Mouse (Mus musculus) urinary bladder, postnatal 25 days (tissue): Measurements from ENCODE around the gene Mrpl16.

Source experiments
- DNase-seq: peaks from one replicate; pipeline ENCODE4 v3.0.0; 2022; ENCODE audit warnings: low spot score

Gene Mrpl16

DNA sequence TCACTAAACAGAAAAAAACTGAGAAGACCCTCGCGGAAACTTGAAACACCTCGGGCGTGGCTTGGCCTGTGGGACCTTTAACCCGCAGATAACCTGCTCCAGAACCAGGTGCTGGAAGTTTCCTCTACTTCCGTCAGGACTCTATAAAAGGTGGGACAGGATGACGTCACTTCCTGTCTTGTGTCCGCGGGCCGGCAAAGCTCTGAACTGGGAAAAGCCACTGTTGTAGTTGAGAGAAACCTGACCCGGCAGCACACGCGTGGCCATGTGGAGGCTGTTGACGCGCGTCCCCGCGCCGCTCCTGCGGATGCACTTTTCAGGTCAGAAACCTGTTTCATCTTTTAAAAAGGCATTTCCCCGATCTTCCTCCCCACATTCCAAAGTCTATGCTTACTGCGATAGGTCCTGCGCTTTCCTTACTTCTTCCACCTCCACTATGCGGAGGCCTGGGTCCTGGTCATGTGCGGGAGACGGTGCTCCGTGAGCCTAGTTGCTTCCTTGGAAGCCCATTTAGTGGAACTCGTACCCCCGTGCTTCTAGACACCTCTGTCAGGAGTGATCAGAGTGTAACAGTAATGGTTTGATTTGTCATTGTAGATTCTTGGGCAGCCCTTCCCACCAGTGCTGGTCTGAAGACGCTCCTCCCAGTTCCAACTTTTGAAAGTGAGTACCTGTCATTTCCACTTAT is at the start of gene Mrpl16:
Gene Mrpl16, plus strand, starts transcription at position 187 of the 688 bp plus-strand sequence.
- peak; percentile 80 for DNase-seq

DNA sequence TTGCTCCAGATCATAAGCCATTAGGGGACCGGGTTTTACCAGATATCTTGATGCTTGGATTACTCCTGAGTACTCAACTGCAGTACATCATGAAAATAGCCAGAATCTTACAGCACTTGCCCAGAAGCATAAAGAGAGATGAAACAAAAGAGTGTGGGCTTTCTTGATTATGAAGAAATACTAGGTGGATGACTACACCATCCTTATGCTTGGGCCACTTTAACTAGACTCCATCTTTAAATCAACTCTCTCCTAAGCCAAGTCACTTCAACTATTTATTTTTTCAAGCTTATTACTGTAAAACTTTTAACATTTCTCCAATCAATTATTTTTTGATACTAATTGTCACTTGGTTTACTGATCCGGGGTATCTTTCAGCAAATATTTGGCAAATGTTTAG is 46.3 kb upstream of the Mrpl16 start:
- no peak for DNase-seq

DNA sequence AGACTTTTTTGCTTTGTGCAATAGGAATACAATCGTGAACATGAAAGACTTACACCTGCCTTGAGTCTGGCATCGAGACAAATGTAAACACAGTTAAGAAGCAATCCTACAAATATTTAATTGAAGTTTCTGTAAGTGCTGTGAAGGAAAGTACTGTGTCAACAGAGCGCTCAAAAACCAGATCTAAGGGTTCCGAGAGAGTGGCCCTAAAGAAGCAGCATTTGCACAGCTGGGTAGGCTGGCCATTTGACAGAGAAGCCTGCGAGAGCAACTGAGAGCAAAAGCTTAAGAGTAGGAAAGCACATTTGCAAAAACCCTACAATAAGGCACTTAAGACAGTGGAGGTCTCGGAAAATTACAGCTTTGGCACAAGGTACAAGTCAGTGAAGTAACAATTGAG is 45.9 kb upstream of the Mrpl16 start:
- DNase-seq = no peak

DNA sequence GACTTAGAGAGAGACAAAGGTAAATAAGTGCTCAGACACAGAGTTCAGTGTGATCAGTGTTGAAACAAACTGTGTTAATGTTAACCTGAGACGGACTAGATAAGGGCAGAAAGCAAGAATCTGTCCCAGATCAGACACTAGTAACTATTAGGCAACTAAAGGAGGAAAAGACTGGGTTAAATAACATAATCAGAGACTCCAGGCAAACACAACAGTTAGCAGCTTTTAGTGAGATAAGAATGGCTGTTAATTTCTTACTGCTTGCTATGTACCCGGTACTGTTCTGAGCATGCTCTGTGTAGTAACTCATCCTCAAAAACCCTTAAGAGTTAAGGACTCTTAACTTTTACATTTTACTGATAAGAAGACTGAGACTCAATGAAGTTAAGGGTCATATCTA is 44.3 kb upstream of the Mrpl16 start:
- no peak for DNase-seq

DNA sequence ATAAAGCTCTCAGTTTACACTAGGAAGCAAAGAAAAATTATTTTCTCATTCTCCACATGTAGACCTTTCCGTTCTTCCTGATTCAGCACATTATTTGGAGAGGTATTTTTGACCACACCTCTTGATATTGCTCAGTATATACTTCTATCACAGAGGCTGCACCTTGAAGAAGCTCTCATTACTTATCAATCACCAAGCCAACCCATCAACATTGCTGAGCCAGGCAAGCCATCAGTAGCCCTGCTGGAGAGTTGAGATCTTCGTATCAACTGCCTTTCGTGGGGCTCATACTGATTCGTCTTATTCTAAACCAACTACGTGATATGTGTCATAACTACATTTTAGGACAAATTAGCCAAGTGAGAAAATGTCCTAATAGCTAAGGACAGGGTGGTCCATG is 42.9 kb upstream of the Mrpl16 start:
- no peak for DNase-seq

DNA sequence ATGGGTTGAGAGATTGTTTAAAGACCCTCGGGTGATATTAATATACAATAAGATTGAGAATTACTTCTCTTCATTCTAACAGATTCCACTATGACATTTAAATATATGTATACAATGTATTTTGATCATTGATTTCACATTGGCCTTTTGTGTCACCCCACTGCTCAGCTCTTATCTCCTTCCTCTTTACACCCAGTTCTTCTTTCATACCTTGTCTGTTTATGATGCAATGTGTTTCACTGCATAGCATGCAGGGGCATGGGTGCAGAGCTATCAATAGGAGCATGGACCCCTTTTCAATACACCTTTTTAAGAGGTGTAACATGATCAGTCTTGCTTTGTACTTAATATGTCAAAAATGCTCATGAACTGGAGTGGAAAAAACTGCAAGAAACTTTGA is 39.9 kb upstream of the Mrpl16 start:
- no peak for DNase-seq

DNA sequence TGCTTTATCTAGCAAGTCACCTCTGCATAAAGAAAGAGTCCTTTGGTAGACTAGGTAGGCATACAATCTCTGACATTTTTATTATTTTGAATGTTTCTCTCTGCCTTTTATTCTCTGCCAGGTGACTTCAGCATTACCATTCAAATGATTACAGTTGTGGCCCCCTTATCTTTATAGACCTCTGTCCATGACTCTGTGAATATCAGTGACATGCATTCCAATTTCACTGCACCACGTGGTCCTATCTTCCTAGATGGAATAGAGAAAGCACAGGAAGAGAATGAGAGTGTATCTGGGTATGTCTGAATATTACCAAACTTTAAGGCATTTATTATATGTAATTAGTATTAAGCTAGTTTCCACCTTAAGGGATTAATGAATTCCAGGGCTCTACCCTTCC is 33.7 kb upstream of the Mrpl16 start:
- DNase-seq = no peak

DNA sequence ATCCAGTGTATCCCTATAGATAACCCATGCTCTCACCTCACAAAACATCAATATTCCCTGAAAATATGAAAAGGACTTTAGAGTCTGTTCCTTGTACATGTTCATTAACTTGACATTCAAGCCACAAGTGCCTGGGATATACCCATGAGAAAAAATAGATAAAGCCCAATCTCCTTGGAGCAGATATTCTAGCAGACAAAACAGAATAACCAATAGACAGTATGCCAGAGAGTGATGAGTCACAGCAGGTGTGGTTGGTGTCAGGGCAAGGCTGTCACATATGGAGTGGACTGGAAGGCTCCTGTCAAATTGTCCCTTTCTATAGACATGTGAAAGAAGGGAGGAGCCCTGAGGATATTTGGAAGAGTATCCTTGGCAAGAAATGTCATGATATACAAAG is 24.5 kb upstream of the Mrpl16 start:
- no peak for DNase-seq

DNA sequence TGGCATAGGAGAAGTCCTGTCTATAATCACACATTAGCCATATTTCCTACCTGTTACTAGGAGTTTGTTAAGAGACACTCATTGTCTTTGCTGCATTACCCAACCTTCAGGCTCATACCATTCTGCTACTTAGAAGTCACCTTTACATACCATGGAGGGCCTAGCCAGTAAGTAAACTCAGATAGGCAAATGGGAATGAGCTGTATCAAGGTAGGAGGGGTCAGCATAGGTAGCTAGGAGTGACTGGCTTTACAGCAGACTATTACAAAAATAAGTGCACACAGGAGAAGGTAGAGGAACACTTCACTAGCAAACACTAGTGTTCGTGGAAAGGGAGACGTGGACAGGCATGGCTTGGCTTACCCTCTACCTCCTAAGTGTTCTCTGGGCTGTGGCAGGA is 22.9 kb upstream of the Mrpl16 start, which contains the start of gene Gif:
Gene Gif, plus strand, starts transcription at position 257 of the 400 bp plus-strand sequence.
- DNase-seq = no peak

DNA sequence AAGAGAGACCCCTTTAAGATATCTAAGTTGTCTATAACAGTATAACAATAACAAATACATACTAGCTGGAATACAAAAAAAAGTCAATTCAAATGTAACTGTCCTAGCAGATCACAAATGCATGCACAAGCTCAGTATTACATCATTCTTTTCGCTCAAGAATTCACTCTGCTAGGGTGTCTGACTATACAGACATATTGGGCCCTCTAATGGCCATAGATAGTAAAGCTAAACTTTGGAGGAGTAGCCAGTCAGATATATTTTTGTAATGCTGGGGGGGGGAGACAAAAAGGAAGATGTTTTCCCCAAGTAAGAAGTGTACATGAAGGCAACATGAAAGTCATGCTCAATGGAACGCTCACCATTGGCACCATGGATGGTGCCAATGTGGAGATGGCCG is 5.1 kb upstream of the Mrpl16 start:
- no peak for DNase-seq

DNA sequence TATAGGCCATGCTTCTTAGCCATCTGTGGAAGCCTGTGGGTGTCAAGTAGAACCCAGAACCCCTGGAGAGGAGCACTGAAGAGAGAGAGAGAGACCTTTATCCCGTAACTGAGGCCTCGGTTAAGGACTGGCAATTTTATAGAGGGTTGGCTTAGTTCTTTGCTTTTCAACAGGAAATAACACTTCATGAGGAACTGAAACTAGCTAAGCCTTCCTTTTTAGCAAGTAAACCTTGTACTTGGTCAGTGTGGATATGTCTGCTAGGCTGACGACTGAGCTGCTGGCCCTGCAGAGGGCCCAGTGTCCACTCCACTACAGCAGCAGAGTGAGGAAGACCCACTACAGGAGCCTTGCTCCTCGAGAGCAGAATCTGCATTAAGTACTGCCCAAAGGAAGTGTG is 3.8 kb upstream of the Mrpl16 start:
- no peak for DNase-seq

DNA sequence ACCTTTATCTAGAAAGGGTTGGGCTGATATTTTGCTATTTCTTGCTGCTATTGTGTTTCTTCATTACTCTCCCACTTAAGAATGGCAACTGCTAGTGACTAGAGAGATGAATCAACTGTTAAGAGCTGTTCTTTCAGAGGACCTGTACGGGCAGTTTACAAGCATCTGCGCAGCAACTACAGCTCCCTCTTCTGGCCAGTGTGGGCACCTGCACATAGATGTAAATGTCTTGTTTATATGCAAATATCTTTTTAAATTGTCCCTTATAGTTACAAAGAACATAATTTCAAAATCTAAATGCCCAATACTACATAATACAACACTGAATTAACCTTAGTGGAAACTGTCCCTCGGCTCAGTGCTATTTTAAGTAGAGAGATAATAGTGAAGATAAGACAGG is 2.0 kb upstream of the Mrpl16 start:
- DNase-seq = peak; percentile 13

DNA sequence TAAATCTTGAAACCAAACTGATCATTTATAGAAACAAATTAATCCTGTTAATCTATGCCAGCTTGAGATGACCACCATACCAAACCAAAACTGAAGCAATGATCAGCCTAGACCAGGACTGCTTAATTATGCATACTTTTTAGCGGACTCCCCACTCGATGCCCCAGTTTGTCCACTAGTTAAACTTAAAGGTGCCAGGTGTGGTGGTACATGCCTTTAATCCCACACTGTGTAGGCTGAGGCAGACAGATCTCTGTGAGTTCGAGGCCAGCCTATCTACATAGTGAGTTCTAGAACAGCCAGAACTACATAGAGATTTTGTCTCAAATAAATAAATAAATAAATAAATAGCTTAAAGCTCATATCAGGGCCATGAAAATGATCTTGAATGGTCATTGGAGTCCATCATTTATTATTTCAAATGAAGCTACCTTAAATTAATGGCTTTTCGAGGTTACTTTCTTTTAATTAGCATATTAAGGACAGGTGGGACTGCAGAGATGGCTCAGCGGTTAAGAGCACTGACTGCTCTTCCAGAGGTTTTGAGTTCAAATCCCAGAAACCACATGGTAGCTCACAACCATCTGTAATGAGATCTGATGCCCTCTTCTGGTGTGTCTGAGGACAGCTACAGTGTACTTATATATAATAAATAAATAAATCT is 802 bp upstream of the Mrpl16 start:
- DNase-seq = no peak

DNA sequence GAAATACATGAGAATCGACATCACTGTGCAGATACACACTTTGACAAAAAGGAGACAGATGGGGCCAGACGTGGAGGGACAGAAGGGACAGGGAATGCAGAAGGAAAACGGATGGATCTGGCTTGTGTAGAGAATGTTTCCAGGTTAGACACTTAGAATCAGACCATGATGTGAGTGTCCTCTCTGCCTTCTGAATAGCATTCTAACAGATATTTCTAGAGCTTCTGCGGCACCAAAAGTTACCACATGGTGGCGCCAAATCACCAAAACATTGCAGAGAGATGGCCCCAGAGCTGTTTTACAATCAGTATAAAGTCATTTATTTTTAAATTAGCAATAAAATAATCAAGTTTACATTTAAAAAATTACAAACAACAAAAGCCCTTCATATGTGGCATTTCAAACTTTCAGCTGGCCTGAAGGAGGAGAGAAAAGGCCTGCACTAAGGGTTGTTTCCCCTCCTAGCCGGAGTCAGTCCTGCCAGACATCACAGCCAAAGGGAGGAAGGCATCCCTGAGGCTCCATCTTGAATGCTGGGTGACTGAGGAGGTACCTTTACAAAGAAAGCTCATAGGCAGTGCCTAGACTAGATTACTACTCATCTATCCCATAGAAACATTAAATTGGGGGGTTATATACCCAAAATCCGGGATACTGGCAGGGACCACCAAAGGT is 7.1 kb downstream of the Mrpl16 start:
- peak; percentile 63 for DNase-seq

DNA sequence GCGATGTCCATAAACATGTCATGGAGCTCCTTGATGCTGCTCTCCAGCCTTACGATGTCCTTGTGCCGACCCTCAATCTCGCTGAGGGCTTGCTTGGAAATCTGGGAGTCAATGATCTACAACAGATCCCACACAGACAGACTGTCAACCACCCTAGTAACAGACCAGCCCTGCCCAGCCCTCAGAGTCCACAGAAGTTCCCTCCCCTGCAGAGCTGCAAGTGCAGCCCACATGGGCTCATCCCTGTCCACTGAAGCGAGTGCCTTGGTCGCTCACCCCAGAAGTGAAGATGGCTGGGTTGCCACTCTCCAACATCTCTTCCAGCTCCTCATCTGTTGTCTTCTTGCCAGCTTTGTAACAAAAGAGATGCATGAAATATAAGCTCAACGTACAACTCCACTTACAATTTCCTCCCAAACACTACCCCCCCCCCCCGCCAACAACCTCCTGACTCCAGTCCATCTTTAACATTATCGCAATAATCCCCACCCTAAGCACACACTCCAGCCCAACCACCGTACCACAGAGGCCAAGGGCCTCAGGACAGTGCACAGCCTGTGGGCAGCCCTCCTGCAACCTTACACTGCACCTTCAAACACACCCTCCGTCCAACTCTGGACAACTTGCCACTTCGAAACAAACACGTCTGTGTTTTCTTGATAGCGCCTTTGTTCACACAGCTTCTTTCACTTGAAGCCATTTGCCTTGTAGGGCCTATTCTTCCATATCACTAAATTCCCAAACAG is 15.4 kb downstream of the Mrpl16 start:
- DNase-seq = no peak

DNA sequence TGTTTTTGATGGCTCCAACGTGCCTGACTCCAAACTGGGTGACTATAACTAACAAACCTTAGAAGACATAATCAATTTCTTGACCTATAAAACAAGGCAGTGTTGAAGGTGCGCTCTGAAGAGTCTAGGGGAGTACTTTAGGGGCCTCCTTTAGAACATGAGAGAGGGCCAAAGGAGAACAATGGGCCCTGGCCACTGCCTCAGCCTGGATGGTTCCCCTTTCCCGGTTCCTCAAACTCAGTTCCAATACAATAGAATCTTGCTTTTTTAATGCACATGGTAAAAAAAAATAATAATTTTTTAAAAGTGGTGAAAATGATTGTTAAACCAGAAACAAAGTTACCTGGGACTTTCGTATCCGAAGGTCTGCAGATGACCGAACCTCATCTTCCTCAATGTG is 17.6 kb downstream of the Mrpl16 start:
- DNase-seq = no peak

DNA sequence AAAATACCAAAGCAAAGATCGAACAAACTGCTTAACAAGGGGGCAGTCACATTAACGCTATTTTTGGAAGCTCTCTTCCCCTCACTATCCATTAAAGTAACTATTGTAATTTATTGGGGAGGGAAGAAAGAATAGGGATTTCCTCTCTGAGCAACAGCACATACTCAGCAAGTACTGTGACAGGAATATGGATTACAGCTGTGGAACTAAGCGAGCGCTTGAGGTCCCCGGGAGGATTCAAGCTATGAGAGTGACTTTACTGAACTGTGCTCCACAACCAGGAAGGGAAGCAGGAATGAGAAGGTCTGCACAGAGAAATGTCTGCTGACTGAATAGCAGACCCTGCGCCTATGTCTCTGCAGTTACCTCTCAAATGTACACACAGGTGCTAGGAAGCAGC is 18.7 kb downstream of the Mrpl16 start:
- no peak for DNase-seq

DNA sequence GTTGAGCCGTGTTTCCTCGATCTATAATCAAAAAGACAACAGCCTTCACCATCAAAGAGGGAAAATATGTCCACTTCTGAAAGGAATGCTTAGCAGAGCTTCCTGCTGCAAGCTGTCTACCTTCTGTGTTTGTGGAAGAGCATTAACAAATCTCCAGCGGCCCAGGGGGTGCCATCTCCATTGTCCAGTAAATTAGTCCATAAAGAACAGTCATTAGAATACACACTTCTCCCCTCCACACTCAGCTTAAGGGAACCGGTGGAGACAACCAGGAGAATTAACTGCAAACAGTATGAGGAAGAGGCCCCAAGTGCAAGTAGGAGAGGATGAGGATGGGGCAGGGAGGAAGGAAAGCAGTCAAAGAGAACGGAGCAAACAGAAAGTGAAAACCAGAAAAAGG is 21.6 kb downstream of the Mrpl16 start:
- no peak for DNase-seq

DNA sequence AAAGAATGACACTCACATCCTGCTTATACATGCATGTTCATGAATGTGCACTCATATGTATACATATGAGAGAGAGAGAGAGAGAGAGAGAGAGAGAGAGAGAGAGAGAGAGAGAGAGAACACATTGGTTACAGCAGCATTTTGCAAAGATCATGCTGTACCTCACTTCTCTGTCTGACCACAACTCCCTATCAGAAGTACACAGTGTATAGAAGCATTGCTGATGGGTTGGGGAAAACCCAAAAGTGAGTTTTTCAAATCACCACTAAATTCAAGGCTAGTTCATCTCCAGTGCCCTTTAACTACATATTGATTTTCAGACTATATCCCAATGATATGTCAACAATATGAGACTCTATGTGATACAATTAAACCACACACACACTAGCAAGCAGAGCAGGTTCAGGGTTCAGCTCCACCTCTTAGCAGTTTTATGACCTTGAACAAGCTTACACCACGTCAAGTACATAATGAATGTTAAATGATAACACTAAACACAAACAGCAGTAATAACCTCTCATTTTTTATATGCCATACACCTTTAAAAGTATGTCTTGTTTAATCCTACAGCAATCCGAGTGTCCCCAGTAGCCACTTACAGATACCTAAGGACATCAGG is 23.7 kb downstream of the Mrpl16 start:
- DNase-seq = no peak

DNA sequence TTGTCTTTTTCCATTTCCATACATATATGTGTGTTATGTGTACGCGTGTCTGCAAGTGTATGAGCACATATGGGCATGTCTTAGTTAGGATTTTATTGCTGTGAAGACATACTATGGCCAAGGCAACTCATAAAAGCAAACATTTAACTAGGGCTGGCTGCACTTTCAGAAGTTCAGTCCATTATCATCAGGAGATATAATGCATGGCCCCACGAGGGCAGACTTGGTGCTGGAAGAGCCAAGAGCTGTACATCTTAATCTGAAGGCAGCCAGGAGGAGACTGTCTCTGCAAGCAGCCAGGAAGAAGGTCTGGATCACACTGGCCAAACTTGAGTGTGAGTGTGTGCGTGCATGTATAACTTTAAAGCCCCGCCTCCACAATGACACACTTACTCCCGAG is 24.3 kb downstream of the Mrpl16 start:
- DNase-seq = no peak

DNA sequence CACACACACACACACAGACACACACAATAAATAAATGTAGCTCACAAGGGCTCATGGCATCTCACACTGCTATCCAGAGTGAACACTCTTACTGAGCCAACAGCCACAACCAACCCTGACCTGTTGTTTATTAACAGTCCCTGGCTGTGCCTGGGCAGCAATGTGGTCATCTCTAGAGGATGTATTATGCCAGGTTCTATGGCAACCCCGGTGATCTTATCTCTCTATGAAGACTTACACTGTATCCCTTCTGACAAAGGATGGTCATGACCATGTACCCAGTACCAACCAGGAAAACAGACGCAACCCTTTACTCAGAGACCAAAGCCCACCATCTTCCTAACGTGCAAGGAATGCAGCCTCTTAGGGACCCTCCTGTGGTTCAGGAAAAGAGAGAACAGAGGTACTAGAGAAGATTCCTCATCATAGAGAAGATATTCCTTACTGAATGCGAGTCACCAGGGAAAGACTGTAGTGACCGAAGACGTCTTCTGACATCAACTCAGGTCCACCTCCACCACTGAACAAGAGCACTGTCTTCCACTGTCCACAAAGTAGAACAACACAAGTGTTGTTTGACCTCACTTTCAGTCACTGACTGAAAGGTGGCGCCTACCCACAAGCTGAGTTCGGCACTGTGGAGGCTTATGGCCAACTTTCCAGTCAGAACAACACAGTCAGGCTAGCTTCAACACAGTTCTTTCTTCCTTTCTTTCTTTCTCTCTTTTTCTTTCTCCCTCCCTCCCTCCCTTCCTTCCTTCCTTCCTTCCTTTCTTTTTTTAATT is 30.5 kb downstream of the Mrpl16 start:
- DNase-seq = no peak
